Mouse (Mus musculus): Measurements from ENCODE around the gene Ccz1. TPM values are rescaled to one million over a fixed set of nuclear protein-coding genes. Genes with fewer than 3 reads are reported as not detected.
"Not testable (repeated sequence)": the region's sequence is repeated elsewhere in the genome, so short reads cannot be mapped to it uniquely, and the experiment has no call there.

Gene Ccz1
- total RNA-seq (2022): 10 to 100 TPM; 56.5 to 60.7 (median 60.2) TPM

DNA sequence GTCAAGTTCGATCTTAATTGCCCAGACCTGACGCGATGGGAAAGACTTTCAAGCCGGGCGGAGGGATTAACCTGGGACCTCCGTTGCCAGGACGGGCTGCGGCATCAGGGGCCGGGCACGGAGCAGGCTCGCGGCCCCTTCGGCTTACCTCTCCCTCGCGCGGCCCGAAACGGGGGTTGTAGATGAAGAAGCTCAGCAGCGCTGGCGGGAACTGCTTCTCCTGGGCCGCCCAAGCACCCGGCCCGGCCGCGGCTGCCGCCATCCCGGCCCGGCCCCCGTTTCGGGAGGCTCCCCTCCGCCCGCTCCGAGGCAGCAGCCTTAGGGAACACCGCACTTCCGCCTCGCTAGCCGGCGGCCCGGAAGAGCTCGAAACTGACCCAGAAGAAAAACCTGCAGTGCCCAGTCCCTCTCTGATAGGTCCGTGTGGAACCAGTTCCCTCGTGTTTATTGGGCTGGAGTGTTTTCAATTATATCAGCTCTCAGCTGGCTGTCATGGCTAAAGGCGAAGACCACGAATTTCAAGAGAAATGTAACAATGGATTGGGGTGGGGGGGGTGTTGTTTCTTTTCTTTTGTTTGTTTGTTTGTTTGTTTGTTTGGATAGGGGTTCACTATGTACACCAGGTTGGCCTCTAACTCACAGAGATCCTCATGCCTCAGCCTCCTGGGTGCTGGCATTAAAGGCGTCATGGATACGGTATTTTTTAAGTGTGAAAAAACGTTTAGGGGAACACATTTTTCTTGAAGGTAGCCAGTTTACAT is at the start of gene Ccz1:
Ccz1 (minus strand) TSS at position 327 of the 761 bp plus-strand sequence.
- peak; percentile 70 for DNase-seq

DNA sequence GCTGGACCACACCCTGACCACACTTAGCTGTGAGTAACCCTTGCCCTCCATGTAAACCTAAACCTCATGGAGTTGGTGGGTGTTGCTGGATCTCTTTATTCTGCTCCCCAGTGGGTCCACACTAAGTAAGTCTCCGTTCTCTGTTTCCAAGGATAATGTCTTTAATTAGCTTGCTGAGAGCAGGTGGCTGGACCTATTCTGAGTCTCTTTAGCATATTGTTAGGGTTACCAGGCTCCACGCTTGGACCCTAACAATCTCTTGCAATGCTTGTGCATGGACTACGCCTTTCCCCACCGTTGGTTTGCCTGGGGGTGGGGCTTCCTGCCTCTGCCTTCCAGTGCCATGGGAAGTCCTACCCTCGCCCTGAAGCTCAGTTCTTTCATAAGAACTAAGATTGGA is 49.4 kb upstream of the Ccz1 start:
- no peak for DNase-seq

DNA sequence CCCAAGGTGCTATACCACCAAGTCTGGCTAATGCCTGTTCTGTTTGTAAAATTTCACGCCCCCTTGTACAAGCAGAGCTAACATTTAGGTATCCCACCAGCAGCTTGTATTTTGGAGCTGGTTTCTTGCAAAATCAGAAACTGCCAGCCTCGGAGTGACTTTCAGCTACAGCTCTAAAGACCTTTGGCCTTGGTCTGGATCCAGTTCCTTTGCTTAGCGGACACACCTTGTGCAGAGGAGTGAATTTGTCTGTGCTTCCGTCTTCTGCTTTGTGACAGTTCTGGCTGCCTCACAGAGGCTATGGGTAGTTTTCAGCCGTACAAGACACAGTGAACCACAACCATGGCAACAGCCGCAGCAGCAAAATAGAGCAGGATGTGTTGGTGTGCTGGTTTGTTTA is 39.7 kb upstream of the Ccz1 start:
- DNase-seq: no peak

DNA sequence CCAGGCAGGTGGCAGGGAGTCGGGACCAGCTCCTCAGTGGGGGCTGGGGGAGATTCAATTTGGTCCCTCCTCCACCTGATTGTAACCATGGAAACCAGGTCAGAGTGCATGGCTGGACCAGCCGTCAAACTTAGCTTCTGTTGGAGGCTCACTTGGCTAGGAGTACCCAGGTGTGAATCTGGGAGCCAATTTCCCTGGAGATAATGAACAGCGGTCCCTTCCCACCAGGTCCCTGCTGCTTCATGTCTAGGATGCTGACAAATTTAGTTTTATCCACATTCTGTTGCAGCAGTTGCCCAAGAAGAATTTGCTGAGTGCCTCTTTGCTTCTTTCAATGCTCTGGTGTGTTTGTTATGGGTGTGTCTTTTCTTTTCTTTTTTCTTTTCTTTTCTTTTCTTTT is 38.8 kb upstream of the Ccz1 start:
- DNase-seq: no peak

DNA sequence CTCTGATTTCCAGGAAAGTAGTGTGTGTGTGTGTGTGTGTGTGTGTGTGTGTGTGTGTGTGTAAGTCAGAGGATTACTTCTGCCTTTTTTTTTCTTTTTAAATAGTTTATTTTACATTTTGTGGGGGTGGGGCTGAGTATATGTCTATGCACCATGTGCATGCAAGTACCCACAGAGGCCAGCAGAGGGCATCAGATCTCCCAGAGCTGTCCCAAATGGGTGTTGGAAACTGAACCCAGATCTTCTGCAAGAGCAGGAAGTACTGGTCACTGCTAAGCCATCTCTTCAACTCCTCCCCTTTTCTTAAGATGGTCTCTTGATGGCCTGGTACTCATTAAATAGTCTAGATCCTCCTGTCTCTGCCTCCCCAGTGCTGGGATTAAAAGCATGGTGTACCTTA is 36.6 kb upstream of the Ccz1 start:
- no peak for DNase-seq

- no peak for DNase-seq
Measured at GRCm38 (mm10) chr5:144049881-144050280, 35.2 kb upstream of the Ccz1 start.

- DNase-seq: no peak
Measured at GRCm38 (mm10) chr5:144047324-144047723, 32.6 kb upstream of the Ccz1 start.

- DNase-seq: no peak
Measured at GRCm38 (mm10) chr5:144043166-144043565, 28.5 kb upstream of the Ccz1 start.

GRCm38 (mm10) chr5:144040720-144041364 is 26.2 kb upstream of the Ccz1 start:
- peak; percentile 36 for DNase-seq

DNA sequence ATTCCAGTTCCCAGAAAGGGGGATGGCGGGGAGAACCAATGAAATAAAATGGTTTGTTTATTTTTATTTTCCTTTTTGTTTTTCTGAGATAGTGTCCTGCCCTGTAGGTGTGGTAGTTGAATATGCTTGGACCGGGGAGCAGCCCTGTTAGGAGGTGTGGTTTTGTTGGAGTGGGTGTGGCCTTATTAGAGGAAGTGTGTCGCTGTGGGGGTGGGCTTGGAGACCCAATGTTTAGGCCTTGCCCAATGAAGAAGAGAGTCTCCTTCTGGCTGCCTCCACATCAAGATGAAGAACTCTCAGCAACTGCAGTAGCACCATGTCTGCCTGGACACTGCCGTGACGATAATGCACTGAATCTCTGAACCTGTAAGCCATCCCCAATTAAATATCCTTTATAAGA is 25.2 kb upstream of the Ccz1 start:
- no peak for DNase-seq

GRCm38 (mm10) chr5:144039156-144039675 is 24.5 kb upstream of the Ccz1 start:
- DNase-seq: no peak

GRCm38 (mm10) chr5:144036952-144037351 is 22.3 kb upstream of the Ccz1 start:
- no peak for DNase-seq

DNA sequence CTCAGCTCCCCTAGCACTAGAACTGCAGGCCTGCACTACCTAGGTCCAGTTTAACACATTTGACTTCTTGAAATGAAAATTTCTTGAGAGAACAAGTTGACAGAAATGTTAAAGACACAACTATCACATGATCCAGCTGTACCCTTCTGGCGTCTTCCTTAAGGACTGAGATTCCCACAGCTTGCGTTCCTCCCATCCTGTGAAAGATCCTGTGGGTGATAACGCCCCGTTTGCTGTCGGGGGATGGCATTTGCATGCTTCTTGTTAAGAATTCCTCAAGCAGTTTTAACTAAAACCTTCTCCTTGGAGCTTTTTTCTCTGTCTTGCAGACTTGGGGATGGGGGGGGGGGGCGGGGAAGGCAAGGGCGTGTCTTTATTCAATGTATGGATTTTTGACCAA is 19.9 kb upstream of the Ccz1 start:
- DNase-seq: no peak

GRCm38 (mm10) chr5:144032491-144032890 is 17.8 kb upstream of the Ccz1 start:
- DNase-seq: no peak

GRCm38 (mm10) chr5:144026620-144027263 is 12.1 kb upstream of the Ccz1 start, which contains the start of gene Ocm:
TSS of gene Ocm (minus strand) at chr5:144026670.
- DNase-seq: no peak

GRCm38 (mm10) chr5:144015845-144016244 is 1.2 kb upstream of the Ccz1 start:
- no peak for DNase-seq

DNA sequence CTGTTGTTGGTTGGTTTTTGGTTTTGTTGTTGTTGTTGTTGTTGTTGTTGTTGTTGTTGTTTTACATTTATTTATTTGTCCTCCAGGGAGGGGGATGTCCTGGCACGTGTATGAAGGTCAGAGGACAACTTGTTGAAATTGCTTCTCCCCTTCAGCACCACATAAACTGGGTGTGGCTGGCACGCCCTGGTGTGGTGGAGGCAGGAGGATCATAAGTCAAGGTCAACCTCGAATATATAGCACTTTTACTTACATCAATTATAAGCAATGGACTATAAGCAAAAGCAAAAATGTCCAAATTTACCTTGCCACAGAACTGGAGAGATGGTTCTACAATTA is 604 bp upstream of the Ccz1 start:
- DNase-seq: no peak

GRCm38 (mm10) chr5:144013366-144014134 is 1.1 kb downstream of the Ccz1 start:
- DNase-seq: not testable (repeated sequence)

- DNase-seq: no peak
Measured at GRCm38 (mm10) chr5:144002461-144003192, 12.1 kb downstream of the Ccz1 start.

DNA sequence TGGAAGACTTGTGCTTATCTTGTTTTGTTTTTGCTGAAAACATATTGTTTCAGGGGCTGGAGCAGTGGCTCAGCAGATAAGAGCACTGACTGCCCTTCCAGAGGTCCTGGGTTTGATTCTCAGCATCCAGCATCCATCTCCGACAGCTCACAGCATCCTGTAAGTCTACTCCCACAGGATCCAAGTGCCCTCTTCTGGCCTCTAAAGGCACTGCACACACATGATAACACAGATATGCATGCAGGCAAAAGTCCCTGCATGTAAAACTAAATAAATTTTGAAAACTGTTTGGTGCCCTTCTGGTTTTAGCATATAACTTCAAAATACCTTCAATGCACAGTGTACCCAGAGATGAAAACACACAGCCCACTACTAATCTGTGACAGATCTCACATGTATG is 15.3 kb downstream of the Ccz1 start:
- no peak for DNase-seq

DNA sequence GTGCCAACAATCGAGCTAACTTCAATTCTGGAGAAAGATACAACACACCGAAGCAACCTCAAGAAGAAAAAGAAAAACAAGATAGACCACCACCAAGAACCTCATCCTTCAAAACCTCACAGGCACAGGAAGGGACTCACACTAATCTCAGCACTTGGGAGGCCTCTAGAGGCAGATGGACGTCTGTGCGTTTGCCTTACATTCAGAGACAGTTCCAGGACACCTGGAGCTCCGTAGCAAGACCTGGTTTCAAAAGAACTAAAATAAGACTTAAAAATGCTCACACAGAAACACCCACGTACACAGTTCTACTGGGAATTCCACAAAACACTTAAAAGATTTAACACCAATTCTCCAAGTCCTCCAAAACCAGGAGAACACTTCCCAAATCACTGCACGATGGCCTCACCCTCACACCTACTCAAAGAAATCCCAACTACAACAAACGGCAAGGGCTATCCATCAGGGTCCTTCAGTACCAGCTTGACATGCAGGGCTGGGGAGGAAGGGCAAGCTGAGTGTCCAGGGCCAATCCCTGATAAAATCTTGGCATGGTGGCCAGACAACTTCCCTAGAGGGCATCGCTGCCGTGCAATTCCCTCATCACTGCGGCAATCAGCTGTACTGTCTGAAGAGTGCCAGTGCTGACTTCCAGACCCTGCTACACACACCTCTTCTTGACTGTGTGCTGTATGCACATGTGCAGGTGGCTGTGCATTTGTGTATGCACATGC is 19.9 kb downstream of the Ccz1 start:
- DNase-seq: peak; percentile 42

All from adrenal gland, adult 8-10 months (tissue).